Mouse (Mus musculus) pancreas, adult 10 weeks (tissue): ENCODE measurements around the gene Gm13762. TPM values are rescaled to one million over a fixed set of nuclear protein-coding genes. Genes with fewer than 3 reads are reported as not detected.

Experiments used
- polyA plus RNA-seq: library from polyadenylated mRNA; stranded (reverse); fragments of 350-450 nt; fragmentation: Illumina TruSeq; extraction: RNeasy Lipid Tissue Mini Kit (QIAGEN cat#74804); gene quantifications from one replicate; pipeline ENCODE4 v1.2.3, GENCODE M21; 2015; ENCODE audit warnings: low read depth, low replicate concordance; ENCODE audit not compliant: insufficient read depth

Gm13762 gene
- polyA plus RNA-seq = not detected

DNA sequence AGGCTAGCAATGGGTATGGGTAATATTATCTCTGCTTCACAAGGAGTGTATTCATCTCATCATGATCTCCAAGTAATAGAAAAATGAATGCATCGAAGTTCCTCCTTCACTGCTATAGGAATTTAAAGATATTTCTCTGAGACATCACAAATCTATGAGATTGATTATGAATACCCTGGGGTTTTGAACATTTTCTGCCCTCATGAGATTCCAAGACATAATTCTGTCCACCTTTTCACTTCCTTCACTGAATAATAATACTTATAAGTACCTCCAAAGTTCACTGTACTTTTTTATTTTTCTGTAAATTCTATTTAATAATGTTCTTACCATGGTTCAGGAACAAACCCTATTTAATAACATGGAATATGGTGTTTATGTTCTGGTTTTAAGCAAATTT is at the start of gene Gm13762:
Gene Gm13762 (minus strand): TSS at position 101 of the 400 bp plus-strand sequence.

GRCm38 (mm10) chr2:89018240-89018639 is 38.2 kb upstream of the Gm13762 start, which contains the start of gene Olfr1216:
TSS of gene Olfr1216 (minus strand) at chr2:89018340.

DNA sequence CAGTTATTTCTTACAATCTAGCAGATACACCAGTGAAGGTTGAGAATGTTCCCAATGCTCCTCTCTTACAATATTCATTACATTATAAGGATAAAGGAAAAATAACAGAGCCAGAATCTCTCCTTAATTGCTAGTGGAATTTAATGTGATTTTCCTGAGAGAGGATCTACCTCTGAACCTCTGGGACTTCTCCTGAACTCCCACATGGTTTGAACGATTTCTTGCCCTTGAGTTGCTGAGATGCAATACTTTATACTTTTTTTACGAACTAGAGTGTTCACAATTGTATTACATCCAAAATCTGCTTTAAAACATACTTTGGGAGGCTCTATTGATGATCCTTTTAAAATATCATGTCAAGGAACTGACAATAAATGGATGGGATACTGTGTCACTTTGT is 26.8 kb upstream of the Gm13762 start, which contains the start of gene Olfr1215:
Gene Olfr1215 (minus strand): TSS at position 101 of the 400 bp plus-strand sequence.

GRCm38 (mm10) chr2:88992553-88992952 is 12.5 kb upstream of the Gm13762 start, which contains the start of gene Olfr1214:
TSS of gene Olfr1214 (minus strand) at chr2:88992653.

GRCm38 (mm10) chr2:88953669-88954068 is 26.4 kb downstream of the Gm13762 start, which contains the start of gene Olfr1212:
TSS of gene Olfr1212 (plus strand) at chr2:88953969.

DNA sequence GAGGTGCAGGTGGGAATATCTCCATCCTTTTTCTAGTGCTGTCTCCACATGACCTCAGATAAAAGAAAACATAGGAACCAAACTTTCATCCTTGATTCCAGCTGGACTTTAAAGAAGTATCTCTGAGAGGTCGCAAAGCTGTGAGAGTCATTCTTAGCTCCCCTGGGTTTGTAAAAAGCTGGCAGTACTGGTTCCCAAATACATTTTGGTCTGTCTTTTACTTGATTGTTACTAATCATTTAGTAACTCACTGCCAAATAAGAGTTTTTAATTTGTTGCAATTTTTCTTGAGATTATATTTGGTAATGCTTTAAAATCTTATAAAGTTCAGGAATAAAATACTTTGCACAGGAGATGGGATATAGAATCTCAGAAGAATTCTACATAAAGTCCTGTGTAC is 42.1 kb downstream of the Gm13762 start, which contains the start of gene Olfr1211:
Gene Olfr1211 (minus strand): TSS at position 101 of the 400 bp plus-strand sequence.

Other genes with a start within 250 kb of the Gm13762 start
- gene Olfr1197, start 247.9 kb downstream of the Gm13762 start, polyA plus RNA-seq = not detected
- gene Olfr1198, start 228.9 kb downstream of the Gm13762 start, polyA plus RNA-seq = not detected
- not detected for gene Olfr1199, start 219.8 kb downstream of the Gm13762 start, polyA plus RNA-seq
- not detected for gene Olfr1200, start 209.8 kb downstream of the Gm13762 start, polyA plus RNA-seq
- gene Olfr1201, start 187.2 kb downstream of the Gm13762 start, polyA plus RNA-seq = not detected
- not detected for gene Olfr1202, start 165.8 kb downstream of the Gm13762 start, polyA plus RNA-seq
- gene Olfr1205, start 150.5 kb downstream of the Gm13762 start, polyA plus RNA-seq = not detected
- not detected for gene Olfr1204, start 131.0 kb downstream of the Gm13762 start, polyA plus RNA-seq
- not detected for gene Olfr1206, start 117.0 kb downstream of the Gm13762 start, polyA plus RNA-seq
- not detected for gene Olfr1208, start 78.0 kb downstream of the Gm13762 start, polyA plus RNA-seq
- not detected for gene Olfr1209, start 65.1 kb downstream of the Gm13762 start, polyA plus RNA-seq
- not detected for gene Olfr1211, start 42.2 kb downstream of the Gm13762 start, polyA plus RNA-seq
- not detected for gene Olfr1212, start 26.3 kb downstream of the Gm13762 start, polyA plus RNA-seq
- gene Olfr1214, start 12.4 kb upstream of the Gm13762 start, polyA plus RNA-seq = not detected
- not detected for gene Olfr1215, start 26.7 kb upstream of the Gm13762 start, polyA plus RNA-seq
- not detected for gene Olfr1216, start 38.1 kb upstream of the Gm13762 start, polyA plus RNA-seq
- gene Olfr1217, start 51.8 kb upstream of the Gm13762 start, polyA plus RNA-seq = not detected
- not detected for gene Olfr1218, start 80.9 kb upstream of the Gm13762 start, polyA plus RNA-seq
- gene Olfr1219, start 103.2 kb upstream of the Gm13762 start, polyA plus RNA-seq = not detected
- not detected for gene Olfr1220, start 126.6 kb upstream of the Gm13762 start, polyA plus RNA-seq
- not detected for gene Olfr1221, start 137.0 kb upstream of the Gm13762 start, polyA plus RNA-seq
- not detected for gene Olfr1222, start 152.8 kb upstream of the Gm13762 start, polyA plus RNA-seq
- not detected for gene Olfr1223, start 171.3 kb upstream of the Gm13762 start, polyA plus RNA-seq
- not detected for gene Olfr1224-ps1, start 183.8 kb upstream of the Gm13762 start, polyA plus RNA-seq
- not detected for gene Olfr1225, start 194.4 kb upstream of the Gm13762 start, polyA plus RNA-seq
- gene Olfr1226, start 219.8 kb upstream of the Gm13762 start, polyA plus RNA-seq = not detected